Mouse (Mus musculus) left cerebral cortex, adult 11 months (tissue): ENCODE data around the gene 3110082I17Rik.
"Not testable (repeated sequence)": the region's sequence is repeated elsewhere in the genome, so short reads cannot be mapped to it uniquely, and the experiment has no call there.

Experiments
- DNase-seq: peaks from one replicate; pipeline ENCODE4 v3.0.0; 2022; ENCODE audit warnings: low spot score

Gene 3110082I17Rik

DNA sequence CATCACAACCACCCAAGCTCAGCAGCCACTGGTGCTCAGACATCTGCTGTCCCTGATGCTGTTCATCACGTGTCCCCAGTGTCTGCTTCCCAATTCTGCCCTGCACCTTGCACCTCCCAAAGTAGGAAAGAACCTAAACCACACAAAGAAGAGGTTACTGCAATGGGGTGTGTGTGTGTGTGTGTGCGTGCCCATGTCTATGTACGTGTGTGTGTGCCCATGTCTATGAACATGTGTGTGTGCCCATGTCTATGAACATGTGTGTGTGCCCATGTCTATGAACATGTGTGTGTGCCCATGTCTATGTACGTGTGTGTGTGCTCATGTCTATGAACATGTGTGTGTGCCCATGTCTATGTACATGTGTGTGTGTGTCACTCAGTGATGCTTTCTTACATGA, 64.8 kb downstream of the 3110082I17Rik start:
- no peak for DNase-seq

DNA sequence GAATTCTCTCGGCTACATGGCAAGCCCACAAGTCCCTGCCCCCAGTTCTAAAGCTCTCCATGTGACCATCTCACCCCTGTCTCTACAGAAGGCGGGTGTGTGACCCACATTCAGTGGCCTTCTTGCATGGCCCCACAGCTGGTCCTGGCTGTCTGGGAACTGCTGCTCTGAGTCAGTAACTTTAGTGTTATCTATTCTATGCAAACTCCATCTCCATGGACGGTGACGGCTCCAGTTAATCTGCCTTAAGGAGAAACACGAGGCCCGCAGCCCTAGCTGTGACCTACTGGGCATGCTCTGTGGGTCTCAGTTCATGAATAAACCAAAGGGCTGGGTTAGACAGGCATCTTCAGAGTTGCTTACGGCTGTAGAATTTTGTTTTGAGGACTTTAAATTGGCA, 65.9 kb downstream of the 3110082I17Rik start:
- no peak for DNase-seq

DNA sequence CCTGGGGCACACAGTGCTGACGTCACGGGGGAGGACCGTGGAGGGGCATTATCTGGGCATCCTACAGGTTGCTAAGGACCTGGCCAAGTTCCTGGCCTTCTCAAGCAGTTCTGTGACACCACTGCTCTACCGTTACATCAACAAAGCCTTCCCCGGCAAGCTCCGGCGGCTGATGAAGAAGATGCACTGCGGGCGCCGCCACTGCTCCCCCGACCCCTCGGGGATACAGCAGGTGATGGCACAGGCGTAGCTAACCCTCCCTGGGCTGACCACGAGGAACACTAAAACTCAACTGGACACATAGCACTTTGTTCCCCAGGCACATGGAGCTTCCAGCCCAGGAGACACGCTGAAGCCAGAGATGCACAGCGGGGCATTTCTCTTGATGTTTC, 67.1 kb downstream of the 3110082I17Rik start:
- no peak for DNase-seq

DNA sequence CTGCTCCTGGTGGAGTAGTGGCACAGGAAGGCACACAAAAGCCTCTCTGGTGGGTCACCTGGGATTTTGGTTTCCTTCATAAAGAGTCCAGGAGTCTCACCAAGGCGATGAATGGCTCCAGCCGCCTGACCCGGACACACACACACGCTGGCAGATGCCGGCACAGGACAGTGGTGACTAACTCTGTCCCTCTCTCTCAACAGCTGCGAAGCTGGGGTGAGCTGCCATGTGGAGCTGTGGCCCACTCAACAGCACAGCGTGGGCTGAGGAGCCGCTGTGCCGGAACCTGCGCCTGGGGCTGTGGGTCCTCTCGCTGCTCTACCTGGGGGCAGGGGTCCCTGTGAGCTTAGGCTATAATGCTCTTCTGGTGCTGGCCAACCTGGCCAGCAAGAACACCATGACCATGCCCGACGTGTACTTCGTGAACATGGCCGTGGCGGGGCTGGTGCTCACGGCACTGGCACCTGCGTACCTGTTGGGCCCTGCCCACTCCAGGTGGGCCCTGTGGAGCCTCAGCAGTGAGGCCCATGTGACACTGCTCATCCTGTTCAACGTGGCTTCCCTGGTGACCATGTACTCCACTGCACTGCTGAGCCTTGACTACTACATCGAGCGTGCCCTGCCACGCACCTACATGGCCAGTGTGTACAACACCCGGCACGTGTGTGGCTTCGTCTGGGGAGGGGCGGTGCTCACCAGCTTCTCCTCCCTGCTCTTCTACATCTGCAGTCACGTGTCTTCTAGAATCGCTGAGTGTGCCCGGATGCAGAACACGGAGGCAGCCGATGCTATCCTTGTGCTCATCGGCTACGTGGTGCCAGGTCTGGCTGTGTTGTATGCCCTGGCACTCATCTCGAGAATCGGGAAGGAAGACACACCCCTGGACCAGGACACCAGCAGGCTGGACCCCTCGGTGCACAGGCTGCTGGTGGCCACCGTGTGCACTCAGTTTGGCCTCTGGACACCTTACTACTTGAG, 67.8 kb downstream of the 3110082I17Rik start:
- DNase-seq = no peak

DNA sequence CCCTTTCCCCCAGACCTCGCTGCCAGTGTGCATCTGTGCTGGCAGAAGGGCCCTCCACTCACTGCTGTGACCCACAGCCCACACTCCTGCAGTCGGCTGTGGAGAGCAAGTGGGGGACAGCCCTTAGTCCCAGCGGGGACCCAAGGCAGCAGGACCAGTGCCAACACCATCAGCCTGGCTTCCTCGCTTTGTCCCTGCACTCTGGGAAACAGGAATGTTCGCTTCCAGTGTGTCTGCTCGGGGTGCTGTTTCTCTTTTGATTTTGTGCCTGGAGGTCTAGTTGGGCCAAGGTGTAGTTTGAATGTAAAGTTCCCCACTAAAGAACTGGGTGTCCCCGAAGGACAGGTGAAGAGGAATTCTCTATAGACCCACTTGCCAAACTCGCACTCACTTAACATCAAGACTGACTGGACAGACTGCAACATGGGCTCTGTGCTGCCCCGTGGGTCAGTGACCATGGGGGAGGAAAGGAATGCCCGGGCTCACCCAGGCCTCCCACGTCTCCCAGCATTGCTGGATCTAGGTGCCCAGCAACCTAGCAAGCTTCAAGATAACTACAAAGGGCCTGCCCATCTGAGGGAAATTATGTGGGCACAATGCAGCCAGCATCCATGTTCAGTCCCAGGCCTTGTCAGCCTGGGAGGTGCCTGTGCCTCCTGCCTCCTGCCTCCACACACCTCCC, 68.9 kb downstream of the 3110082I17Rik start:
- DNase-seq = no peak

DNA sequence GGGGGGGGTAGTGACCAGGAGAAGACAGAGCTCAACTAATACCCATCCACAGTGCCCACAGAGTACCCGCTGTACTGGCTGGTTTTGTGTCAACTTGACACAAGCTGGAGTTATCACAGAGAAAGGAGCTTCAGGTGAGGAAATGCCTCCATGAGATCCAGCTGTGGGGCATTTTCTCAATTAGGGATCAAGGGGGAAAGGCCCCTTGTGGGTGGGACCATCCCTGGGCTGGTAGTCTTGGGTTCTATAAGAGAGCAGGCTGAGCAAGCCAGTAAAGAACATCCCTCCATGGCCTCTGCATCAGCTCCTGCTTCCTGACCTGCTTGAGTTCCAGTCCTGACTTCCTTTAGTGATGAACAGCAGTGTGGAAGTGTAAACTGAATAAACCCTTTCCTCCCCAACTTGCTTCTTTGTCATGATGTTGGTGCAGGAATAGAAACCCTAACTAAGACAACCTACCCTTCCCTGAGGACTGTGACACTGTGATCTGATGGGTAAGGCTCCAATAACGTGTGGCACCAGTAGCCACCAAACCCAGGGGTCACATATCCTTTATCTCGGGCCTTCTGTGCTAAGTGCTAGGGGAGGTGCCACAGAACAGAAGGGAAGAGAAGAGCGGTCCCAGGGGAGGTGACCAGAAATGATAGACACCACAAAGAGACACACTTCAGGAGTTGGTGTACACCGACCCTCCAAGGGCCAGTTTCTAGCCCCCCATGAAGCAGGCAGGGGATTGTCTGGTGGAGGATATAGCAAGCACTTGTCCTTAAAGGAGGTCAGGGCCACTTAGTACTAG, 69.8 kb downstream of the 3110082I17Rik start:
- DNase-seq = not testable (repeated sequence)

DNA sequence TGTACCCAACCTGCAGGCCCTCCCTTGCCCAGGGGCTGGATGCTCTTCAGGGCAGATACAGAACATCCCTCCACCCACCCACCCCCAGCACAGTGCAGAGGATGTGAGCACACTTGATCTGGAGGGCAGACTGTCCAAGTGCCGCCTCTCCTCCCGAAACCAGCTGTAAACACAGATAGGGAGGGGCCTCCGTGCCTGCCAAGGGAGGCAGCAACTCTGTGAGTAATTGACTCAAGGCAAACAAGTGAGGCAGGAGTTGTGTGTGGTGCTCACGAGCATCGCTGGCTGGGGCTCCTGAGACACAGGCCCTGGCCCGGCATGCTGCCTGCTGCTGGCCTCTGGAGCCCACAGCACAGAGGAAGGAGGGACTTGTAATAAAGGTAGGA, 70.7 kb downstream of the 3110082I17Rik start:
- DNase-seq = no peak

DNA sequence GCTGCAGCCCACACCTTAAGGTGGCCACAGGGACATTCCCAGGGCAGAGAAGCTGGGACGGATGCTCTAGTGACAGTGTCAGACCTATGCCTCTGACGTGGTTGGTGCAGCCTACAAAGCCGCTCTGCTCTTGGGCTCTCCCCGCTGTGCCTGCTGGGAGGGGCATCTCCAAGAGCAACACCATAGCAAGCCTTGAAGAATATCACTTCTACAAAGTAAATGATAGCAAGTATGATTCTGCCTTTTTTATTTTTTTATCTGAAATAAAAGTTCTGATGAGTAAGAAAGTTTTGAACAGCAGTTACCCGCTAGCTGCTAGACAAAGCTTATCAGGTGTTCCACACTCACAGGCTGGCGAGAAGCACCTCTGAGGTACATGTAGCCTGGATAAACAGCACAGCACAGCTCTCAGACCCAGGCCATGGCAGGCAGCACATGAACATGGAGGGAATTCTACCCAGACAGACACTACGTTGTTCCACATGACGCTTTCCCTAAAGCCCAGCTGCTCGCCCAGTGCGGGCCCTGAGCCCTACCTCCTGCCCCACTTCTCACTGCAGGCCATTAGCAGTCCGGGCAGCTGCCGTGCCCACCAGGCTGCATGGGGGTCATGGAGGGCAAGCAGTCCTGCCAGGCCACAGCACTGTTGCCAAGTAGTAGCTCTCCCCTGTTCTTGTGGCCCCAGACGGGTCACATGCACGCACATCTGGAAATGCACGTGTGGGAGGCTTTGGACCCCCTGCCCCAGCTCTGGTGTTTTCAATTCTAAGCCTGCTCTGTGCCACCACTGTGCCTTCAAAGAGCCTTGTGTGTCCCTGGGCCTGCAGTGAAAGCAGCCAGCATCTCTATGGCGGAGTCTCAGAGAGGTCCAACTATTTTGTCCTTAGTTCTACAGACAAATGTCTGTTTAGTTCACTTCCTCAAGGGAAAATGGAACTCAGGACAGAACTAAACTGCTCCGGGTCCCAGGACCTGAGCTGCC, 71.3 kb downstream of the 3110082I17Rik start:
- no peak for DNase-seq

DNA sequence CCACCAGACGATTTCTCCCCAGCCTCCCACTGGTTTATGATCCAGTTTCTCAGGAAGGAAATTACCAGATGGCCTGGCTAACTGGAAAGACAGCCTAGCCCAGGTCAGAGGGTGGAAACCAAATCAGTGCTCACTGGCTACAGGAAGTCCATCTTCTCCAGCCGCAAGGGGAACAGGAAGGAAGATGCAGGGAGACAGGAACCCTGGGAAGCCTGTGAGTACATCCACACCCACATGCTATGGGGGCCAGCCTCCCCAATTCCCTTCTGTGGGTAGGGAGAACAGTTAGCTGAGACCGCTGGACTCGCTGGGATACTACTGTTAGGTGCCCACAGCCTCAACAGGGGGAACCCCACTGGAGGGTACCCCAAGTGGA, 72.1 kb downstream of the 3110082I17Rik start:
- no peak for DNase-seq

DNA sequence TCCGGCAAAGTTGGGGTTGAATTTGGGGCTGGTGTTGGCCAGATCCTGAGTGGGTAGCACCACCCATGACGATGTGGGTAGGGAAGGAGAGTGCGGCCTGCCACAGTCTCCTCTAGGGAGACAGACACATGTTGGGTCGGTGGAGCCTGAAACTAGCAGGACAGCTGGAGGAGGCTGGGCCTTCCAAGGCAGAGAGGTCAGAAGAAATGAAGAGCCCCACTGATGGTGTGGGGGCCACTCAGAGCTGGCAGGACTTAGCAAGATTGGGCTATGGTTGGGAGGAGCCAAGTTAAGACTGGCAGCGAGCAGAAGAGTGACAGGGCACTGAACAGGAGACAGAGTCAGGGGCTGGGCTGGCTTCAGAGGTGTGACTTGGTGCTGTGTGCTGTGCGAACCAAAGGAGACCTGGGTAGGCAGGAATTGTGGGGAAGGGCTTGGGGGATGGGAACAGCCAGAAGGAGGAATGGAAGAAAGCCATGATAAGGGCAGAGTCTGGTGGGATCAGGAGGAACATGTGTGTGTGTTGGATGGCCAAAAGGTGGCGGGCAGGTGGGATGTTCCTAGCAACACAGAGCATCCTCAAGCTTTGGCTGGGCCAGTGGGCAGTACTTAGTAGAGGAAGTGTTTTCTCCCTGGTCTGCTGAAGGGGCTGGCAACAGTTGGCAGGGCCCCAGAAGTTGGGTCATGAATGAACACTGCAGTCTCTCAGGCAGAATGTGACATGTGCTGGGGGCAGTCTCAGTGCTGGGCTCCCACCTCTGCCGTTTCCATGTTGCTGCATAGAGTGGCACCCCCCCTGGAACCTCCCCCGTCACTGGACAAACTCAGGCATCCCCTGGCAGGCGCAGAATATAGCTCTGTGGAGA, 72.8 kb downstream of the 3110082I17Rik start:
- no peak for DNase-seq

DNA sequence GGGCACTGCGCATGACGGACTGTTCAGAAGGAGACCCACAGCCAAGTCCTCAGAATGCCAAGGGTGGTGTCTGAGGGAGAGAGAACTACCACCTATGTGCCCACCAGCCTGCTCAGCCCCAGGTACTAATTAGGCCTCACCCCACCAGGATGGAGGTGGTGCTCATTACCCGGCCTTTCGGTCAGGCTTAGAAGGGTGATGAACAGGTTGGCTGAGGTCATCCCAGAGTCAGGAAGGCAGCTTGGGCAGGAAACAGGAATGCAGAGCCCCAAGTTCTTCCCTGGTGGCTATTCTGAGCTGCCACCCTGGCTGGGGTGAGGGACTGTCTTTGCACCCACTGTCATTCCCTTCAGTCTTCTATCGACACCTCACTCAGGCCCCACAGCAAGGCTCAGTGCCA, 74.3 kb downstream of the 3110082I17Rik start:
- DNase-seq = no peak

DNA sequence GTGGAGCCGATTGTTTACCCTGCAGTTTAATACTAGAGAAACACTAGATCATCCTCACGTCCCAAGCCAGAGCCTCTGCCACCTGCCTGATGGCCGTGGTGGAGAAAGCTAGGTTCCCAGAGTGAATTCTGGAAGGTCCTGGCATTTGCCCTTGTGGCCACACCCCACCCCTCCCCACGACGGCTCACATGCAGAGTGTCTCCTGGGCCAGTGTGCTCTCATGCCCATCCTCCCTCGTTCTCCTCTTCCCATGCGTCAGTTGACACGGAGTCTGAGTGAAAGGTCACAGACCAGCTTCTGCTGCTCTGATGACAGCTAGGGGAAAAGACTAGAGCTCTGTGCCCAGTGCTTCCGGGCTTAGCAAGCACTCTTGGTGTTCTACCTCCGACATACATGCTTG, 75.8 kb downstream of the 3110082I17Rik start:
- no peak for DNase-seq

DNA sequence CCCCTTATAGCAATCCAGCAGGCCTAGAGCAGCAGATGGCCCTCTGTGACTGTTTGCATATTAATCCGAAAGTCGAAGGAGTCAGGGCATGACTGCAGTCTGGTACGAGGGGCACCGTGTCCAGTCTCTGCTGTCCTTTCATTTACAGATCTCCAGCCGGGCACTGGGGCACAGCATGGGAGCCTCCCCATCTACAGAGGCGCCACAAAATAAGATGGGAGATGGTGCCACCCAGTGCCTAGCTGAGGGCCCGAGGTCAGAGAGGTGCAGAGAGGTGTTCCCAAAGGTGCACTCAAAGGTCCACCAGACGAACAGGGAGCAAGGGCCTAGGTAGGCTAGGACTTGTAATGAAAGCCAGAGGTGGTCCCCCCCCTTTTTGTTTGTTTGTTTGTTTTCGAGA, 77.1 kb downstream of the 3110082I17Rik start:
- DNase-seq = no peak

DNA sequence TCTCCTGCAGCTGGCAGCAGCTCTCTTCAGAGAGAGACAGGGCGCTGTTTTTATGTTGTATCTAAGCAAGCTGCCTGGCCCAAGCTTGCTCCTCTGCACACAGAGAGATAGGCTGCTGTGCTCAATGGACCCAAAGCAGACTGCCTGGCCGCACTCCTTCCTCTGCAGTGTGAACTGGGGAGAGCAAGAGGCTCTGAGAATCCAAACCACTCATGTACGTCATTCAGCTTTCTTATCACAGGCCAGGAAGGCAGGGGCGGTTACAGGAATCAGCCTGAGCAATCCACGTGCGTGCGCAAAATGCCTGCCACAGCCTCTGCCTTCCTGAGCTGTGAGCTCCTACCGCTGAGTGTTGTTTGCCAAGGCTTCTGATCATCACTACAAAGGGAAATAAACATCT, 77.6 kb downstream of the 3110082I17Rik start:
- DNase-seq = no peak

DNA sequence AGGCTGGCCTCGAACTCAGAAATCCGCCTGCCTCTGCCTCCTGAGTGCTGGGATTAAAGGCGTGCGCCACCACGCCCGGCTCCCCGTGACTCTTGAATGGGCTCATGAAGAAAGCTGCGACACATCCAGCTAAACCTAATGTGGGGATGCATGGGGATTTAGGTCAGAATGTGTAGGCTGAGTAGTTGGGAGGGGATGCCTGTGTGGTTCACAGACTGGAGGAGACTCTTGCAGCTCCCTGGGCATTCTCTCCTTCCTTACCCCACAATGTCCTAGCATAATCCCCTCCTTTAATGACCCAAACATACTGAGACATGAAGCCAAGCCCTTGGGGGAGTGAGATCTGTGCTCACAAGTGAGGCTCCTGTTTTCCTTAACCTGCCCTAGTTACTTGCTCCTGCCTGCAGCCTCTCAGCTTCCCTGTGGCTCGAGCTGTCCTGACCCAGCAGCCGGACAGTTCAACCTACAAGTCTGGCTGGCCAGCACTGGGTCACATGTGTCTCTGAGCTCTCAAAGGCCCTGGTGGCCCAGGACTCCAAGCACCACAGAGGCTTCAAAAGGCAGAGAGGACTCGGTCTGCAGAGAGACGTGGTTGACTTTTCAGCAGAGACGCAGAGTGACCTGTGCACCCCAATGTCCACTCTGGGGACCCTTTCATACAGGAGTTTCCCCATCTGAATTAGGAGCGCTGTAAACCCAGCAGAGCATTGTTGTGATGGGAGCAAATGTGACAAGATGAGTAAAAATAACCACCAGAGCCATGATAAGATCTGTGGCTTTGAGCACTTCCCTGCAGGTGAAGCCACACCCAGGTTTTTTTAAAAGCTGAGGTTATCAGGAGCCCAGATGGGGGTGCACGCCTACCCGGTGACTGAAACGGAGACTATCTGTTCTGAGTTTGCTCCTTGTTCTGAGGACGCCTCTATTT, 78.5 kb downstream of the 3110082I17Rik start:
- DNase-seq = no peak

DNA sequence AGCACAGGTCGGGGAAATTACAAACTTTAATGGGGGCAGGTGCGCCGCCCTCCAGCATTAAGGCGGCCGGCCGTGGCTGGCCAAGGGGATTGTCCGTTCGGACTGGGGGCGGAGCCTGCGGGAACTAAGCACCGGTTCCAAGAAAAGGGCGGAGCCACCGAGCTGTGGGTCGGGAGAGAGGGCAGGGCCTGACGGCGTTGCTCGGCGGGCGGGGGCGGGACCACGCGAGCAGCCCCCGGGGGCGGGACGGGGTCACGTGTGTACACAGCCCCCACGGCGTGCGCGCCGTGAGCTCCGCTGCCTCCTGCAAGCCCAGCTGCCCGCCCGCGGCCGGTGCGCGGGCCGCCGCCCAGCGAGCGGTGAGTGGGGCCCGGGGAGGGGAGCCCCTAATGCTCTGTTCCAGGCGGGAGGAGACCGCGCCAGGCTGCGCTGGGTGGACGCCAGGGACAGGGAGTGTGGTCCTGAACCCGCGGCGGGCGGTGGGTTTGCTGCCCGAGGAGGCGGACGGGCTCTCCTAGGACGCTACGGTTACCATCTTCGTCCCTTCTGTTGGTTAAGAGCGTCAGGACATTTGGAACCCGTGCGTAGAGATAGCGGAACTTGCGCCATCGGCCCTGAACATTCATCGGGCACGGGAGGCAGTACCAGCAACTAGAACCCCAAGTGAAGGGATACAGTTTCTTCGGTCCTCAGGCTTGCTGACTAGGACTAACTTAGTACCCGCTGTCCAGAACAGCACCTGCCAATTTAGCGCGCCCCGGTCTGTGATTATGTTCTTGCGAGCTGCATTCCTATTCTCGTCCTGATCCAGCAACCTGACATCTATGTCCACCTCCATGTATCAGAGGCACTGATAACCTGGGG, 79.7 kb downstream of the 3110082I17Rik start:
- peak; percentile 84 for DNase-seq

DNA sequence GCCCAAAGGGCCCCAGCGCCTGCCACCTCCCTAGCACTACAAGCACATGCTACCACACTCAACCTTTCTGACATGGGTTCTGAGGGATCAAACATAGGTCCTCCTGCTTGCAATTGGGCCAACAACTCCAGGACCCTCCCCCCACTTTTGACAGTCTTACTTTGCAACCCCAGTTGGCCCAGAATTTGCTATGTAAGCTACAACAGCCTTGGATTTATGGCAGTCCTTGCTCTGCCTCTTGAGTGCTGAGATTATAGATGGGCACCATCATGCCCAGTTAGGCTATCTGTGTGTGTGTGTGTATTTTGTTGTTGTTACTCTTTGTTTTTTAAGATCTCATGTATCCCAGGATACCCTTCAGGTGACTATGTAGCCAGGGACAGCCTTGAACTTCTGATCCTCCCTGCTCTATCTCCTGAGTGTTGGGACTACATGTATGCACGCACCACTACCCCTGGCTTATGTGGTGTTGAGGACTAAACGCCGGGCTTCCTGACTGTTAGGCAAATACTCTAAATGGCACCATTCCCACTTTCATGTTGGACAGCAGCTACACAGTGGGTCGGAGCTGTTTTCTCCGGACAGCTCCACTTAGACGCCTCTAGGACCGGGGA, 80.4 kb downstream of the 3110082I17Rik start:
- DNase-seq = no peak
